Mouse (Mus musculus): Measurements from ENCODE around the gene Fgfr2. TPM values are rescaled to one million over a fixed set of nuclear protein-coding genes. Genes with fewer than 3 reads are reported as not detected.
A peak's percentile ranks its signal among the peaks of the same experiment; 100 is the strongest.

Gene Fgfr2
- total RNA-seq, 2 experiments from 2014 or later: not detected

GRCm38 (mm10) chr7:130757326-130757865 is 2365.8 kb downstream of the Fgfr2 start:
- ATAC-seq (replicated peaks; ENCODE audit: poor library complexity): no peak

- no peak for ATAC-seq (replicated peaks; ENCODE audit: poor library complexity)
Measured at GRCm38 (mm10) chr7:130756343-130756835, 2366.8 kb downstream of the Fgfr2 start.

- 0 out of 2 replicates have a peak, but pooled peaks have one; percentile 38 for ATAC-seq (replicated peaks; ENCODE audit: poor library complexity)
Measured at GRCm38 (mm10) chr7:130754790-130755189, 2368.4 kb downstream of the Fgfr2 start.

- no peak for ATAC-seq (replicated peaks; ENCODE audit: poor library complexity)
Measured at GRCm38 (mm10) chr7:130751678-130752077, 2371.5 kb downstream of the Fgfr2 start.

- ATAC-seq (replicated peaks; ENCODE audit: poor library complexity): no peak
Measured at GRCm38 (mm10) chr7:130750752-130751490, 2372.2 kb downstream of the Fgfr2 start.

- no peak for ATAC-seq (replicated peaks; ENCODE audit: poor library complexity)
Measured at GRCm38 (mm10) chr7:130749165-130749564, 2374.0 kb downstream of the Fgfr2 start.

- no peak for ATAC-seq (replicated peaks; ENCODE audit: poor library complexity)
Measured at GRCm38 (mm10) chr7:130743239-130744025, 2379.7 kb downstream of the Fgfr2 start.

GRCm38 (mm10) chr7:130741099-130741498 is 2382.1 kb downstream of the Fgfr2 start:
- no peak for ATAC-seq (replicated peaks; ENCODE audit: poor library complexity)

- ATAC-seq (replicated peaks; ENCODE audit: poor library complexity): no peak
Measured at GRCm38 (mm10) chr7:130734195-130734787, 2388.9 kb downstream of the Fgfr2 start.

GRCm38 (mm10) chr7:130733423-130733822 is 2389.7 kb downstream of the Fgfr2 start:
- no peak for ATAC-seq (replicated peaks; ENCODE audit: poor library complexity)

GRCm38 (mm10) chr7:130732908-130733307 is 2390.2 kb downstream of the Fgfr2 start:
- no peak for ATAC-seq (replicated peaks; ENCODE audit: poor library complexity)

GRCm38 (mm10) chr7:130731792-130732191 is 2391.4 kb downstream of the Fgfr2 start:
- no peak for ATAC-seq (replicated peaks; ENCODE audit: poor library complexity)

- no peak for ATAC-seq (replicated peaks; ENCODE audit: poor library complexity)
Measured at GRCm38 (mm10) chr7:130727560-130727959, 2395.6 kb downstream of the Fgfr2 start.

- 0 out of 2 replicates have a peak, but pooled peaks have one; percentile 6 for ATAC-seq (replicated peaks; ENCODE audit: poor library complexity)
Measured at GRCm38 (mm10) chr7:130726724-130727422, 2396.3 kb downstream of the Fgfr2 start.

GRCm38 (mm10) chr7:130726185-130726584 is 2397.0 kb downstream of the Fgfr2 start:
- ATAC-seq (replicated peaks; ENCODE audit: poor library complexity): no peak

- ATAC-seq (replicated peaks; ENCODE audit: poor library complexity): no peak
Measured at GRCm38 (mm10) chr7:130720646-130721335, 2402.4 kb downstream of the Fgfr2 start.

- ATAC-seq (replicated peaks; ENCODE audit: poor library complexity): no peak
Measured at GRCm38 (mm10) chr7:130719931-130720598, 2403.1 kb downstream of the Fgfr2 start.

- no peak for ATAC-seq (replicated peaks; ENCODE audit: poor library complexity)
Measured at GRCm38 (mm10) chr7:130716989-130717388, 2406.2 kb downstream of the Fgfr2 start.

GRCm38 (mm10) chr7:130716341-130716740 is 2406.8 kb downstream of the Fgfr2 start:
- ATAC-seq (replicated peaks; ENCODE audit: poor library complexity): no peak
